Mouse (Mus musculus) MEL (cell line): ENCODE data around the gene Reln.

Experiments
- CTCF ChIP-seq, 3 experiments: IDR thresholded peaks in 2 of 3; conservative IDR thresholded peaks in 1 of 3; 2 replicates each; pipeline ENCODE4 v1.5.1; 2011 to 2012; ENCODE audit warnings: low read length in 3 of 3, low read depth in 2 of 3, mild to moderate bottlenecking in 2 of 3, improper control_type of control experiment in 1 of 3, inconsistent platforms in 1 of 3, mixed read lengths in 1 of 3, moderate library complexity in 1 of 3; ENCODE audit not compliant: control insufficient read depth in 1 of 3, insufficient read depth in 1 of 3, poor library complexity in 1 of 3, severe bottlenecking in 1 of 3
- EP300 ChIP-seq, 2 experiments: IDR thresholded peaks; 2 replicates each; pipeline ENCODE4 v1.6.1; 2011; ENCODE audit warnings: improper control_type of control experiment in 2 of 2, low read length in 2 of 2, low read depth in 1 of 2, mild to moderate bottlenecking in 1 of 2
- KAT2A ChIP-seq: conservative IDR thresholded peaks from 2 replicates; pipeline ENCODE4 v1.6.1; 2012; ENCODE audit warnings: low read depth, low read length, improper control_type of control experiment, inconsistent platforms
- TAL1 ChIP-seq: IDR thresholded peaks from 2 replicates; pipeline ENCODE4 v1.6.1; 2012; ENCODE audit warnings: mild to moderate bottlenecking, inconsistent platforms, low read length, moderate library complexity, mixed read lengths
- USF1 ChIP-seq: IDR thresholded peaks from 2 replicates; pipeline ENCODE4 v1.6.1; 2014; ENCODE audit warnings: low read depth, mild to moderate bottlenecking, inconsistent platforms, low read length, improper control_type of control experiment, moderate library complexity
- ZC3H11A ChIP-seq: IDR thresholded peaks from 2 replicates; pipeline ENCODE4 v1.6.1; 2012; ENCODE audit warnings: low read depth, mild to moderate bottlenecking, inconsistent platforms, low read length, improper control_type of control experiment
- ZNF384 ChIP-seq: IDR thresholded peaks from 2 replicates; pipeline ENCODE4 v1.6.1; 2012; ENCODE audit warnings: low read depth, mild to moderate bottlenecking, inconsistent platforms, low read length, improper control_type of control experiment

DNA sequence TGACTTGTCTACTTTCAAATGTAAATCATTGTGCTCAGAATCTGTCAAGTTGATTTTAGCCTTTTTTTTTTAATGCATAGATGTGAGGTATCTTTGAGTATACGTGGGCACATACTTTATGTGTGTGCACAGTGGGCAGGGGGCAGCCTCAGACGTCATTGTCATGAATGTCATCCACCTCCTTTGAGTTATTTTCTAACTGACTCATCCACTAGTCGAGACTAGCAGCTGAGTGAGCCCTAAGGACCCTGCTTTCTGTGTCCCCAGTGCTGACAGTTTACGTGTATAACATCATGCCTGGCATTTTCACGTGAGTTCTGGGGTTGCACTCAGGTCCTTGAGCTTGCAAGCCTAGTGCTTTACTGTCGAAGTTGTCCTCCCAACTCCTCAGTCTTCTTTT, 443.6 kb downstream of the Reln start:
- TF ChIP-seq USF1 (no peak), CTCF (IDR thresholded peaks at IDR 0.05 in 2 of 3, conservative IDR thresholded peaks at IDR 0.05 in 1 of 3; ENCODE audit: control insufficient read depth in 1 of 3, insufficient read depth in 1 of 3, low read depth in 2 of 3, low read length in 3 of 3, poor library complexity in 1 of 3, severe bottlenecking in 1 of 3) (no peak), ZNF384 (no peak), EP300 (IDR thresholded peaks at IDR 0.05; ENCODE audit: low read depth in 1 of 2, low read length in 2 of 2) (no peak), TAL1 (no peak), KAT2A (no peak), ZC3H11A (no peak)
